Mouse (Mus musculus): ENCODE measurements around the gene Rad51ap1. TPM values are rescaled to one million over a fixed set of nuclear protein-coding genes. Genes with fewer than 3 reads are reported as not detected.

The Rad51ap1 gene
- polyA plus RNA-seq (2015; fragmentation: Nextera tagmentation; extraction: Ambion mirVana) = 25.8 and 30.0 TPM in 2 replicates

DNA sequence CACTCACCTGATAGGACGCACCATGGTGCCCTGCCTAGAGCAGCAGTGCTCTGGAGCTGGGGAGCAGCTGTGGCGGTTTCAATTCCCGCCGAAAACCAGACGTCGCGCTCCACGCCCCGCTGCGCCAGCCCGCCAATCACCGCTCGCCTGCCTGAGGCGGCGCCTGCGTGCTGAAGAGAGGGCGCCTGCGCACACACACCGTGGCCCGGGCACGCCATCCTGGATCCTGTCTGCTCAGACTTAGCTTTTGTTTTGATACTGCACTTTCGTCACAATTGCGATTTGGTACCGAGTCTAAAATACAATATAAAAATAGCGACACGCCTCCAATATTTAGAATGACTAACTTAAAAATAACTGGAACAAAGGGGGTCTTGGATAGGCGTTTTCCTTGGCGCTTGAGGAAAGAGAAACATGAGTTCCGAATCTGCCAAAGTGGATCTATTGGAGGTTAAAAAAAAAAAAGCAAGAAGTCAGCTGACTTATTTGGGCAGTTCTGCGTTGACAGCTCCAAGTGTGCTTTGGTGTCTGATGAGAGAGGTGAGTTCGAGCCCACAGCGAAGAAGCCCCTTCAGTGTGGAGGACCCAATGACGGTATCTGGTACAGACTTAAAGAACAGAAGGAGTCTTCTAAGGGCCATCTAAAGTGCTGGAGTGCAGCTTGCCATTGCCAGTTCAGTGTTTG lies at the start of gene Rad51ap1, which contains the start of gene D6Wsu163e:
Gene Rad51ap1, minus strand, starts transcription at position 101 of the 685 bp plus-strand sequence.
Gene D6Wsu163e, plus strand, starts transcription at position 476 of the 685 bp plus-strand sequence.
- peaks cover 26% of the 10 kb centered on the region for H3K4me1 ChIP-seq (replicated peaks)
- under 1% methylated on average over 33 of the region's 33 CpGs for WGBS
- peak within 1 kb of the TSS; percentile 73 for H3K4me3 ChIP-seq (replicated peaks)
- H3K9me3 ChIP-seq = no peaks in the 10 kb centered on the region
- peaks cover 17% of the 10 kb centered on the region for H3K36me3 ChIP-seq
- ATAC-seq = peak; percentile 99
- H3K27ac ChIP-seq = peak within 1 kb of the TSS; percentile 35; the same call in 1 of the 2 replicates
- no peaks in the 10 kb centered on the region for H3K27me3 ChIP-seq
- H3K9ac ChIP-seq (replicated peaks) = peak within 1 kb of the TSS; percentile 68
- peak within 1 kb of the TSS; percentile 96 for H3K4me2 ChIP-seq (replicated peaks)

DNA sequence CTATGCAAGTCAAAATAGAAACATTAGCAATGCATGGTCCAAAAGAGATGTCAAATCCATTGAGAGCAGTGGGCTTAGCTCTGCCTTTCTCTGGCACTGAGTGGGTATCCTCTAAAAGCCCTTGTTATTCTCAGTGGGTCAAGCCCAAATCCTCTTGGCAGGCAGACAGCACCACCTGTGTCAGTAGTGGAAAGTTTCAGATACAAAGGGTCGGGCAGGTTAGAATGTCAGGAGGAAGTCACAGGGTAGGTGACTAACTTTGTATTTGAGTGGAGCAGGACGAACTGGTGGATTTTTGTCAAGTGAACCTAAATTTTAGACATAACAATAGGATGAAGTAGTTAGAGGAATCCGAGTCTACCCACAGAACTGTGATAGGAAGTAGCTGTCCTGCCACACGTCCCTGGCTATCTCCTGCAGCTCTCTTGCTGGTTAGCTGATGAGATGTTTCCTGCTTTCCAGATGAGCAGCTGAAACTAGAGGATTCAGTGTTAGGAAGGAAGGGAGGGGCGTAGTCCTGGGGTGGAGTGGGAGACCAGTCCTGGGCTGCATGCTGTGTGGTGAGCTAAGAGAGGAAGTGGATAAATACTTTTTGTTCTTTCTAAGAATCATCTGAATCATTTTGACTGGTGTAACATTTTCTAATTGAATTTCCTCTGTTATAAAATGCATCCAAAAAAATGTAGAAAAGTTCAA lies 42.3 kb upstream of the Rad51ap1 start:
- no peak for ATAC-seq
- WGBS = 72% methylated on average over 5 of the region's 5 CpGs

DNA sequence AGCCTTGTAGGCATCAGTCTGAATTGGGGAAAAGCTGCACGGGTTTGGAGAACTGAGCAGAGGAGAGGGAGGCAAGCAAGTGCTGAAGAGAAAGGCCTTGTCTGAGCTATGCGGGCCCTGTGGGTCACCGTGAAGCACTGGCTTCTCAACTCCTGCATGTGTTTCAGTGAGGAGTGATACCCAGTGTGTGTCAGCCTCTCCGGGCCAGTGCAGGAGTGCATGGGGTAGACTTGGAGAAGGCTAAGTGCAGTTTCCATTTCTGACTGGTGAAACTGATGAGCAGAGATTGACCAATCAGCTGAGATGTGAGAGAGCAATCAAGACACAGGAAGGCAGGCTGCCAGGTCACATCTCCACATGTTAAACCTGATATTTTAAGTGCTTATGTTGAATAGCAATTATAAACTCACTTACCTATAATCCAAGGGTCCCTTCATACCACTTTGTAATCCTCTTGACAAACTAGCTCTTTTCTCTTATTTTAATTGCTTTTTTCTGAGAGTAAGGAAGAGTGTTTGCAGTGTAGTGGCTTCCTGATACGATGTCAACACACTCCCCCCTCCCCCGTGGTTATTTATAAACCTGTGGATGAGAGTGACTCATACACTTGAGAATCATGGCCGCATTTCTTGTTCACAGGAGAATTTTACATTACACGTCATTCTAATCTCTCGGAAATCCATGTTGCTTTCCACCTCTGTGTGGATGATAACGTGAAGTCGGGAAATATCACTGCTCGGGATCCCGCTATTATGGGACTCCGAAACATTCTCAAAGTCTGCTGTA lies 27.0 kb upstream of the Rad51ap1 start:
- no peak overlapping the region for H3K4me3 ChIP-seq (replicated peaks)
- no peak overlapping the region for H3K9ac ChIP-seq (replicated peaks)
- ATAC-seq = no peak
- no peaks in the 10 kb centered on the region for H3K27me3 ChIP-seq
- no peaks in the 10 kb centered on the region for H3K4me1 ChIP-seq (replicated peaks)
- H3K27ac ChIP-seq = no peak overlapping the region
- H3K9me3 ChIP-seq = no peaks in the 10 kb centered on the region
- 92% methylated on average over 14 of the region's 14 CpGs for WGBS
- H3K36me3 ChIP-seq = peaks cover 55% of the 10 kb centered on the region
- no peak overlapping the region for H3K4me2 ChIP-seq (replicated peaks)

More for the DNA sequence above, 42.3 kb upstream of the Rad51ap1 start:
- no peaks in the 10 kb centered on the region for H3K9me3 ChIP-seq
- no peak overlapping the region for H3K27ac ChIP-seq
- no peaks in the 10 kb centered on the region for H3K27me3 ChIP-seq
- peaks cover 19% of the 10 kb centered on the region for H3K36me3 ChIP-seq
- H3K4me3 ChIP-seq (replicated peaks) = no peak overlapping the region
- H3K4me1 ChIP-seq (replicated peaks) = no peaks in the 10 kb centered on the region
- H3K9ac ChIP-seq (replicated peaks) = no peak overlapping the region
- H3K4me2 ChIP-seq (replicated peaks) = no peak overlapping the region

DNA sequence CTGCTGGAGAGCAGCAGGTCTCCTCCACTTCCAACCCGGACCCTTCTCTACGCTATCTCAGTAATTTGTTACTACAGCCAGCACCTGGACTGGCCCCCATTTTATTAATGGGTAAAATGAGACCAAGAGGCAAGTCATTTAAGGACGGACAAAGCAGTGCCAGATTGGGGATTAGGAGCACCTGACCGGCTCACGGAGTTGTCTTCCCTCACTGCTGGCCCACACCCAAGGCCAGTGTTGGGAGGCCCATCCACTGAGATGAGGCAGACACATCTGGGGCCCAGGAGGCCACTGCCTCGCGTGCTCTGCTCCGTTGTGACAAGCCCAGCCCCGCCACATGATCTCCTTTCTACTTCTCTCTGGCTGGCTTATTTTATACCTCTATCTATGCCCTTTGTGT lies 24.0 kb upstream of the Rad51ap1 start:
- no peak overlapping the region for H3K9ac ChIP-seq (replicated peaks)
- H3K4me1 ChIP-seq (replicated peaks) = no peaks in the 10 kb centered on the region
- H3K4me2 ChIP-seq (replicated peaks) = no peak overlapping the region
- H3K27me3 ChIP-seq = no peaks in the 10 kb centered on the region
- H3K27ac ChIP-seq = no peak overlapping the region
- no peaks in the 10 kb centered on the region for H3K9me3 ChIP-seq
- 89% methylated on average over 9 of the region's 9 CpGs for WGBS
- H3K4me3 ChIP-seq (replicated peaks) = no peak overlapping the region
- ATAC-seq = no peak
- H3K36me3 ChIP-seq = peaks cover 51% of the 10 kb centered on the region

DNA sequence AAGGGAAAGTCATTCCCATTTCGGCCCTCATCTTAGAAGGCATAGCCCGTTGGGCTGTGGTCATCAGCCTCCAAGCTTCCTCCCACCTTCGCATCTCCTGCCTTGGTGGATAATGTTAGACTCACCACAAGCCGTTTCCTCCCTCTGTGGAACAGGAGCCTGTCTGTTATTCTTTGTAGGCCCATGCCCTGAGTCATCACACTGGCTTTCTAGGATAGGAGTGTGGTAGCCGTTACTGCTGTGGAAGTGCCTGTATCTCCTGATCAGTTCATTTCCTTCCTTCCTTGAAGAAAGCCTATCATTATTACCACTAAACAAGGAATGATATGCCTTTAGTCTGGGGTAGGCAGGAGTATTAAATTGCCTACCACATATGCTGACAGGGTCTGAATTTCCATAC lies 23.3 kb upstream of the Rad51ap1 start:
- no peak overlapping the region for H3K27ac ChIP-seq
- ATAC-seq = no peak
- H3K9me3 ChIP-seq = no peaks in the 10 kb centered on the region

DNA sequence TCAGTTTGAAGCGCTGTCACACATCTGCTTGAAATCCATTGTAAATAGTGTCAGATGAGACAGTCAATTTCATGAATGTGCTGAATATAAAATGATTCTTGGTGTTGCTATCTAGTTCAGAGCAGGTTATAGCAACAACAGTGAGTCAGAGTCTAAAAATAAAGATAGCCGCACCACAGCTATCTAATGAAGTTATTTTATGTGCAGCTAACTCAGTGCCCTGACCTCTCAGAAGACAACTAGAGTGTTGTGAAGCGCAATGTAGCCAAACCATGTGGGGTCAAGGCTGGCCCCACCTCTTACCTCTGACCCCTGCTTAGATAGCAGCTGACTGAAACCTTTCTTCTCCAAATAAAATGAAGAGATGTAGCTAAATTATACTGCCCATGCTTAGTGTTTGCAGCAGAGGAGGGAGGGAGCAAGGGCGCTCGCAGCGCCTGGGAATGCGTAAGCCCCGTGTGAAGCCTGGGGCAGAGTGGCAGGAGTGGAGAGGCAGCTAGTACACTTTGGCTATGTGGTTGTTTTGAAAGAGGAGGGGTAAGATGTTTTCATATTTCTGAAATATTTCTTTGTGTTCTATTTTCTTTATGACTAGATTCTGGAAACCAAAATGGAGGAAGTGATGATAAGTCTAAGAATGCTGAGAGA lies 22.1 kb upstream of the Rad51ap1 start:
- ATAC-seq = no peak
- no peaks in the 10 kb centered on the region for H3K27me3 ChIP-seq
- H3K4me2 ChIP-seq (replicated peaks) = no peak overlapping the region
- H3K9ac ChIP-seq (replicated peaks) = no peak overlapping the region
- H3K36me3 ChIP-seq = peaks cover 45% of the 10 kb centered on the region
- WGBS = 90% methylated on average over 8 of the region's 8 CpGs
- H3K4me3 ChIP-seq (replicated peaks) = no peak overlapping the region
- H3K27ac ChIP-seq = no peak overlapping the region
- no peaks in the 10 kb centered on the region for H3K9me3 ChIP-seq
- H3K4me1 ChIP-seq (replicated peaks) = no peaks in the 10 kb centered on the region

More for the DNA sequence above, 23.3 kb upstream of the Rad51ap1 start:
- WGBS = over 99% methylated on average over 5 of the region's 5 CpGs
- H3K4me3 ChIP-seq (replicated peaks) = no peak overlapping the region
- H3K36me3 ChIP-seq = peaks cover 44% of the 10 kb centered on the region
- H3K27me3 ChIP-seq = no peaks in the 10 kb centered on the region
- no peak overlapping the region for H3K9ac ChIP-seq (replicated peaks)
- no peaks in the 10 kb centered on the region for H3K4me1 ChIP-seq (replicated peaks)
- H3K4me2 ChIP-seq (replicated peaks) = no peak overlapping the region

DNA sequence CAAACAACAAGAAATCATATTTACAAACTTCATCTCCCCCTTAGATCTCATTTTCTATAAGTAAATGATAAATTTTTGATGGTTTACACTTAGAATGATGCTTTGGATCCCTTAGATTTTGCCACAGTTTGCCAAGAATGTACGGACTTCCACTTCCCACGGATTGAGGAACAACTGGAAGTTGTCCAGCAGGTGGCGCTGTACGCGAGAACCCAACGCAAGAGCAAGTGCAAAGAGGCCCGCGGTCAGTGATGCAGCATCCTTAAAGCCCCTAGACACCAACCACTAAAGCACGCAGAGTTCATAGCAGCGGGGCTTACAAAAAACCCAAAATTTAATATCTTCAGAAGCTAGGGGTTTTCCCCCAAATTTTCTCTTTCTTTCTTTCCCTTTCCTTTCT lies 16.3 kb upstream of the Rad51ap1 start:
- Histone ChIP-seq H3K4me1 (replicated peaks) (no peaks in the 10 kb centered on the region), H3K4me2 (replicated peaks) (no peak overlapping the region), H3K36me3 (peaks cover 54% of the 10 kb centered on the region), H3K9me3 (no peaks in the 10 kb centered on the region), H3K27me3 (no peaks in the 10 kb centered on the region), H3K9ac (replicated peaks) (no peak overlapping the region), H3K27ac (no peak overlapping the region), H3K4me3 (replicated peaks) (no peak overlapping the region)
- no peak for ATAC-seq
- 11% methylated on average over 10 of the region's 10 CpGs for WGBS

DNA sequence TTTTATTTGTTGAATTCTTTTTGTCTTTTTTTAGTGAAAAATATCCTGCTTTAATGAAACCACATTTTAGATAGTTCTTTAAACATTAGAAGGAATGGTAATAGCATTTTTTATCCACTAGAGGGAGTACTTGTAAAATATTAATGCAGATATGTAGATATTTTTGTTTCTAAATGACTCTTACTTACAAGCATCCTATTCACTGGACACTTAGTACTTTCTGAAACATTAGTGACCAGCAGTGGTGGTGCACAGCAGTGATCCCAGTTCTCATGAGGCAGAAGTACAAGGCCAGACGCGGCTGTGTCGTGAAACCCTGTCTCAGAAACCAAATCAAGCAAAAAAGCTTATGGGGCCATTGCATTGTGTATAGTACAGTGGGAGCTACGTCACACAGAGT lies 8.9 kb upstream of the Rad51ap1 start:
- H3K27ac ChIP-seq = no peak overlapping the region
- H3K4me2 ChIP-seq (replicated peaks) = no peak overlapping the region
- H3K4me1 ChIP-seq (replicated peaks) = no peaks in the 10 kb centered on the region
- WGBS = 92% methylated on average over 4 of the region's 4 CpGs
- H3K4me3 ChIP-seq (replicated peaks) = no peak overlapping the region
- no peak overlapping the region for H3K9ac ChIP-seq (replicated peaks)
- no peaks in the 10 kb centered on the region for H3K9me3 ChIP-seq
- peak; percentile 24; the same call in 1 of the 2 replicates for ATAC-seq
- no peaks in the 10 kb centered on the region for H3K27me3 ChIP-seq
- peaks cover 67% of the 10 kb centered on the region for H3K36me3 ChIP-seq

DNA sequence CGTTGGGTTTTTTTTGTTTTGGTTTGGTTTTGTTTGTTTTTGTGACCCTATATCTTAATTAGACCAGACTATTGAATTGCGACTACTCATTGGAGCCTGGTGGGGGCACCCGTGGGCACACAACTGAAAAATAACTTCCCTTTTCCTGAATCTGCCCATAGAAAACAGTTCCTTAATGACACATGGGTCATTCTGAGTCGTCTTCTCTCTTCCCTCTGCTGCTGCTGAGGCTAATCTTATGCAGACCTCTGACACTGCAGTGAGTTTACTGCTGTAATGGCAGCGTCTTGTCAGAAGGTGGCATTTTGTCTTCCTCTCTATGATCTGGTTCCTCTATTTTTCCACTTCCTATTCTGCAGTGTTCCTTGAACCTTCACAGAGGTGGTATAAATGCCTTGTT lies 1.1 kb upstream of the Rad51ap1 start:
- H3K27ac ChIP-seq = no peak overlapping the region
- H3K4me3 ChIP-seq (replicated peaks) = peak overlapping the region; percentile 73
- no peaks in the 10 kb centered on the region for H3K27me3 ChIP-seq
- 3% methylated on average over 5 of the region's 5 CpGs for WGBS
- H3K9me3 ChIP-seq = no peaks in the 10 kb centered on the region
- no peak for ATAC-seq
- H3K9ac ChIP-seq (replicated peaks) = peak overlapping the region; percentile 57
- peak overlapping the region; percentile 96 for H3K4me2 ChIP-seq (replicated peaks)
- peaks cover 26% of the 10 kb centered on the region for H3K36me3 ChIP-seq
- H3K4me1 ChIP-seq (replicated peaks) = peaks cover 26% of the 10 kb centered on the region

DNA sequence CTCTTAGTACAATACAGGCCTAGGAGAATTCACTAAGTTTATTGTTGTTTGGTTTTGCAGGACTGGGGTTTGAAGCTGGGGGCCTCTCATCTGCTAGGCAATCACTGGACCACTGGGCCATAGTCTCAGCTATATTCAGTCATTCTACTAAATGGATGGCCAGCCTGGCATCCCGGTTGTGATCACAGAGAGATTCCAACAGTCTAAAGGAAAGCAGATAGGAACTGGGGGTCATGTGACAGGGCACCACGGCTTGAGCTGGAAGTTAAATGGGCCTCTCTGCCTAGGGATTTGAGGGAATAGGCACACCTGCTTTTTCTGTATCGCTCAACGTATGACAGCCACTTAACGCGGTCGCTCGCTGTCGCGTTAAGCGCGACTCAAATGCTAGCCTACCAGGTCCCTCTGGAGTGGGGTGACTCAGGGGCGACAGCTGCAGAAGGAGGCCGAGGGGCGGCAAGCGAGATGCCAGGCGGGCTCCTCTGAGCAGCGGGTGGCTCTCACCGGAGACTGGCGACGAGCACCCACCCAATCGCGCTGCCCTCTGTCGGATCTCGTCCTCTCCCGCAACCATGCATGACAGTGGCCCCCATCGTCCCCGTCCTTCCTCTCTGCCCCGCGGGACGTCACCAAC lies 417 bp downstream of the Rad51ap1 start:
- no peak for ATAC-seq
- H3K4me1 ChIP-seq (replicated peaks) = peaks cover 26% of the 10 kb centered on the region

DNA sequence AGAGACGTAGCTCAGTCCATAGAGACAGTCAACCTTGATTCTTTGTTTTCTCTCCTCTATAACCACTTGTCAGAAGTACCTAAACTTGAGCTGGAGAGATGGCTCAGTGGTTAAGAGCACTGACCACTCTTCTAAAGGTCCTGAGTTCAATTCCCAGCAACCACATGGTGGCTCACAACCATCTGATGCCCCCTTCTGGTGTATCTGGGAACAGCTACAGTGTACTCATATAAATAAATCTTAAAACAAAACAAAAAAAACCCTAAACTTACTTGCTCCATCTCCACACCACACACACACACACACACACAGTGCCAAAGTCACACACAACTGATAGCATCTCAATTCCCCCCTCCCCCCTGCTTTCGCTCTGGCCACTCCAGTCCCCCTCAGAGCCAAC lies 1.3 kb downstream of the Rad51ap1 start:
- ATAC-seq = no peak
- Histone ChIP-seq H3K27me3 (no peaks in the 10 kb centered on the region), H3K9ac (replicated peaks) (no peak overlapping the region), H3K9me3 (no peaks in the 10 kb centered on the region), H3K4me3 (replicated peaks) (peak overlapping the region; percentile 73), H3K4me1 (replicated peaks) (peaks cover 26% of the 10 kb centered on the region), H3K36me3 (peaks cover 18% of the 10 kb centered on the region), H3K4me2 (replicated peaks) (peak overlapping the region; percentile 96), H3K27ac (no peak overlapping the region)
- WGBS = 71% methylated on average over 2 of the region's 2 CpGs

More for the DNA sequence above, 417 bp downstream of the Rad51ap1 start:
- Histone ChIP-seq H3K27ac (no peak overlapping the region), H3K4me3 (replicated peaks) (peak overlapping the region; percentile 73), H3K27me3 (no peaks in the 10 kb centered on the region), H3K36me3 (peaks cover 15% of the 10 kb centered on the region), H3K4me2 (replicated peaks) (peak overlapping the region; percentile 96), H3K9me3 (no peaks in the 10 kb centered on the region), H3K9ac (replicated peaks) (peak overlapping the region; percentile 68)
- WGBS = under 1% methylated on average over 31 of the region's 31 CpGs

All from midbrain, embryonic 13.5 days (tissue).